Mouse (Mus musculus) brain, embryonic 14.5 days (tissue): ENCODE results near the gene Smc4. TPM values are rescaled to one million over a fixed set of nuclear protein-coding genes. Genes with fewer than 3 reads are reported as not detected.
A peak's percentile ranks its signal among the peaks of the same experiment; 100 is the strongest.
"Not testable (repeated sequence)": the region's sequence is repeated elsewhere in the genome, so short reads cannot be mapped to it uniquely, and the experiment has no call there.

Source experiments
- DNase-seq: peaks from one replicate; pipeline ENCODE4 v3.0.0-alpha.2; 2011; ENCODE audit warnings: low read depth
- CTCF ChIP-seq: fragments of 200-500 bp; IDR thresholded peaks from 2 replicates; pipeline ENCODE4 v1.5.1; 2012; ENCODE audit warnings: inconsistent platforms, mild to moderate bottlenecking, moderate library complexity, borderline replicate concordance; ENCODE audit not compliant: insufficient read depth, insufficient read length; ENCODE audit errors: extremely low read depth
- POLR2A ChIP-seq: fragments of 200-500 bp; IDR thresholded peaks from 2 replicates; pipeline ENCODE4 v1.6.1; 2012; ENCODE audit warnings: mild to moderate bottlenecking, inconsistent platforms, borderline replicate concordance; ENCODE audit not compliant: poor library complexity, insufficient read depth, insufficient read length, severe bottlenecking; ENCODE audit errors: extremely low read depth
- polyA plus RNA-seq: library from polyadenylated mRNA; depleted of rRNA; stranded (reverse); fragments of >200 nt; gene quantifications from 2 replicates; pipeline ENCODE4 v1.2.3, GENCODE M21; 2012

Smc4 gene
- polyA plus RNA-seq, 1 experiment: 21.2 TPM

GRCm38 (mm10) chr3:68975533-68976490 is 28.7 kb upstream of the Smc4 start:
- TF ChIP-seq POLR2A (no peak), CTCF (no peak)
- no peak for DNase-seq

GRCm38 (mm10) chr3:68977696-68978095 is 26.8 kb upstream of the Smc4 start:
- TF ChIP-seq POLR2A (no peak), CTCF (no peak)
- DNase-seq: no peak

- DNase-seq: no peak
- TF ChIP-seq POLR2A: no peak
Measured at GRCm38 (mm10) chr3:68979187-68979586, 25.4 kb upstream of the Smc4 start.

- peak; percentile 8 for DNase-seq
- TF ChIP-seq POLR2A (no peak), CTCF (no peak)
Measured at GRCm38 (mm10) chr3:68980898-68981297, 23.6 kb upstream of the Smc4 start.

- no peak for DNase-seq
- TF ChIP-seq CTCF (no peak), POLR2A (no peak)
Measured at GRCm38 (mm10) chr3:68986550-68986949, 18.0 kb upstream of the Smc4 start.

- no peak for DNase-seq
- TF ChIP-seq CTCF (peak; percentile 5; the same call in 1 of the 2 replicates), POLR2A (no peak)
Measured at GRCm38 (mm10) chr3:69002781-69003180, 1.8 kb upstream of the Smc4 start.

- TF ChIP-seq POLR2A (no peak), CTCF (peak; percentile 7; the same call in 1 of the 2 replicates)
- DNase-seq: no peak
Measured at GRCm38 (mm10) chr3:69004055-69004436, 492 bp upstream of the Smc4 start.

GRCm38 (mm10) chr3:69005338-69006245 is 1.1 kb downstream of the Smc4 start:
- DNase-seq: peak; percentile 68
- TF ChIP-seq POLR2A: no peak
- TF ChIP-seq CTCF: no peak

GRCm38 (mm10) chr3:69006246-69006760 is 1.8 kb downstream of the Smc4 start:
- no peak for DNase-seq
- TF ChIP-seq CTCF: no peak
- TF ChIP-seq POLR2A: no peak

GRCm38 (mm10) chr3:69008873-69009272 is 4.3 kb downstream of the Smc4 start:
- TF ChIP-seq CTCF (no peak), POLR2A (no peak)

GRCm38 (mm10) chr3:69017181-69017580 is 12.6 kb downstream of the Smc4 start:
- no peak for DNase-seq

More at GRCm38 (mm10) chr3:69008873-69009272, 4.3 kb downstream of the Smc4 start:
- DNase-seq: no peak

GRCm38 (mm10) chr3:69018635-69019034 is 14.1 kb downstream of the Smc4 start:
- not testable (repeated sequence) for DNase-seq

More at GRCm38 (mm10) chr3:69017181-69017580, 12.6 kb downstream of the Smc4 start:
- no peak for TF ChIP-seq POLR2A
- no peak for TF ChIP-seq CTCF
